Mouse (Mus musculus) testis, postnatal 14 days (tissue): ENCODE measurements around the gene Actn1.

Experiments used
- DNase-seq: peaks from one replicate; pipeline ENCODE4 v3.0.0; 2021; ENCODE audit warnings: low spot score

The Actn1 gene

GRCm38 (mm10) chr12:80226101-80226500, 34.1 kb downstream of the Actn1 start:
- no peak for DNase-seq

- DNase-seq, result no peak
Observed at GRCm38 (mm10) chr12:80224241-80224731, 35.9 kb downstream of the Actn1 start.

GRCm38 (mm10) chr12:80223511-80223910, 36.7 kb downstream of the Actn1 start:
- DNase-seq, result no peak

GRCm38 (mm10) chr12:80222473-80222872, 37.7 kb downstream of the Actn1 start:
- DNase-seq, result no peak

- DNase-seq, result no peak
Observed at GRCm38 (mm10) chr12:80220260-80221038, 39.7 kb downstream of the Actn1 start.

- no peak for DNase-seq
Observed at GRCm38 (mm10) chr12:80218784-80219183, 41.4 kb downstream of the Actn1 start.

- no peak for DNase-seq
Observed at GRCm38 (mm10) chr12:80218045-80218611, 42.0 kb downstream of the Actn1 start.

- DNase-seq, result no peak
Observed at GRCm38 (mm10) chr12:80217049-80217448, 43.1 kb downstream of the Actn1 start.

- peak; percentile 52 for DNase-seq
Observed at GRCm38 (mm10) chr12:80216258-80216881, 43.8 kb downstream of the Actn1 start.

- DNase-seq, result no peak
Observed at GRCm38 (mm10) chr12:80213810-80214209, 46.4 kb downstream of the Actn1 start.

- DNase-seq, result no peak
Observed at GRCm38 (mm10) chr12:80213263-80213662, 46.9 kb downstream of the Actn1 start.

- DNase-seq, result no peak
Observed at GRCm38 (mm10) chr12:80210791-80211612, 49.2 kb downstream of the Actn1 start.

- DNase-seq, result no peak
Observed at GRCm38 (mm10) chr12:80209914-80210313, 50.3 kb downstream of the Actn1 start.

- DNase-seq, result peak; percentile 28
Observed at GRCm38 (mm10) chr12:80208126-80208820, 51.9 kb downstream of the Actn1 start.

GRCm38 (mm10) chr12:80203284-80203683, 56.9 kb downstream of the Actn1 start:
- DNase-seq, result no peak

GRCm38 (mm10) chr12:80199738-80200137, 60.4 kb downstream of the Actn1 start:
- DNase-seq, result no peak

- DNase-seq, result peak; percentile 56
Observed at GRCm38 (mm10) chr12:80198487-80198886, 61.7 kb downstream of the Actn1 start.

GRCm38 (mm10) chr12:80197343-80197742, 62.8 kb downstream of the Actn1 start:
- DNase-seq, result no peak

- DNase-seq, result no peak
Observed at GRCm38 (mm10) chr12:80191806-80192205, 68.4 kb downstream of the Actn1 start.

- DNase-seq, result no peak
Observed at GRCm38 (mm10) chr12:80191371-80191770, 68.8 kb downstream of the Actn1 start.

- DNase-seq, result no peak
Observed at GRCm38 (mm10) chr12:80190915-80191314, 69.3 kb downstream of the Actn1 start.

GRCm38 (mm10) chr12:80184041-80184440, 76.1 kb downstream of the Actn1 start:
- DNase-seq, result no peak
